Mouse (Mus musculus): ENCODE measurements around the gene Itpk1.
A peak's percentile ranks its signal among the peaks of the same experiment; 100 is the strongest.
"Not testable (repeated sequence)": the region's sequence is repeated elsewhere in the genome, so short reads cannot be mapped to it uniquely, and the experiment has no call there.

Gene Itpk1

DNA sequence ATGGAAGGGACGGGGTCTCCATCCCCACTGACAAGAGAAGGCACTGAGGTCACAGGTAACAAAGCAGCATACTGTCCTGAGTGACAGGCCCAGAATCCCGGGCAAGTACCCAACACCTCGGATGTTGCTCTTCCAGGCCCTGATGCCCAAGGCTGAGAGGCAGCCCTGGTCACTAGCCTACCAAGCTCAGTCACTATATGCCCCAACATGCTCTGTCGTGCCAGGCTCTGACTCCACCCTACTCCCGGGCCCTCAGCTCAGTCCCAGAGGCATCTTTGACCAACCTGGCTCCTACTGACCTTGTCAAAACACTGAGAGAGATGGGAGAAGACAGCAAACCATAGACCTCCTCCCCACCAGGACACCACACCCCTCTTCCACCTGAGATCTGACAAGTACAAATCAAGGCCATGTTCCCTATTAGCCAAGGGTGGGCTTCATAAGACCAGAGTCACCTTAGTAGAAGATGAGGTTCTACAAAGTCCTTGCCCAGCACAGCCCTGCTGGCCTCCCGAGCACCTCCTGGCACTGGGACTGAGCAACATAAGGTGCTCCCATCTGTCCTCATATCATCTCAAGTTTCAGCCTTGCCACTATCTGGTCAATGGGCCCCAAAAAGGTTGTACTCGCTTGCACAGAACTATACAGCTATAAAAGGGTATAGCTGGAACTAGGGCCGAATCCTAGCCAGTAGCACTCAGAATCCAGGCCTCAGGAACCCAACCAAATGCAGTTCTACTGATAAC, 43.7 kb downstream of the Itpk1 start:
- DNase-seq, result peak; percentile 87 to 88

DNA sequence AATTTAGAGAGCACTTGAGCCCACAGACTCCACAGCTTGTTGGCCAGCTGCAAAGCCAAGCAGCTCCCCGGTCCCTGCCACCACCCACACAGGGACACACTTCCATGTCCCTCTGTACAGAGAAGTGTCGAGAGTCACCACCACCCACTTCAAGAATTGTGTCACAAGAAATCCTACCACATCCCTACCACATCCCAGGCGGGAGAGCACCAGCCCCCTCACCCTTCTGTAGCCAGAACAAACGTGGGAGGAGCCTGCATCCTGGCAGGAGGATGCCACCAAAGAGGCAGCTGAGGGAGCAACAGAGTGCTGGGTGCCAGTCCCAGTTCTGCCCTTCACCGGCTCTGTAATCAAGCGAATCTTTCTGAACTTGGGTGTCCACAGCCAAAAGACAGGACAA, 51.7 kb downstream of the Itpk1 start:
- DNase-seq, result no peak

DNA sequence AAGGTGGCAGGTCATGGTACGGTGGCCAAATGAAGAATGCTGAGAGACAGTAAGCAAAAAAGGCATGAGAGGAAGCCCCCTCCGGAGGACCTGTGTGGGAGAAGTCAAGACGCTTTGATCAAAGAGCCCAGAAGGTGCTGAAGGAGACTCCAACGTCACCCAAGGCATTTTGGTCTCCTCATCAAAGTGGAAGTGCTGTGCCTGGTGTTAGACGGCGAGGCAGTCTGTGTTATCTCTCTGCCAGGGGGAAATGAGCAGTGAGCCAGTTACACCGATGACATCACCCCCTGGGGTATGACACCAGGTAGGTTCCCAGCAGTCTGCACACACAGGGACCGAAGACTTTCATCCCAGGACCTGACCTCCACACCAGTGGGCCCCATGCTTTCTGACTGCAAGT, 52.3 kb downstream of the Itpk1 start:
- DNase-seq, result no peak

DNA sequence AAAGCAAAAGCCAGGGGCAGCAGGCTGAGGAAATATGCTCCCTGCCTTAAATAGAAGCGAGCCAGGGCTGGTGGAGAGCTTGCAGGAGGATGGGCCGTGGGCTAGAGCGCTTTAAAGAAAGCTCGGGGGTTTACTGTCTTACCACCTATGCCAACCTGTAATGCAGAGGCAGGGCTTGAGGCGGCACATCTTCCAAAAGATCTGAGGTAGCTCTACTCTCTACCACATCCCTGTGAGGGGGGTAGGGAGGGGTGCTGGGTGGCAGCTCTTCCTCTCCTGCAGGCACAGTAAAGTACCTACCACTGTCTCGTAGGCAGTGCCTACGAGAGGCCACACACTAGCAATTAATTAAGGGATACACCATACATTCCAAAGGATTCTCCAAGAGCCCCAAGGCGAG, 52.9 kb downstream of the Itpk1 start:
- no peak for DNase-seq

DNA sequence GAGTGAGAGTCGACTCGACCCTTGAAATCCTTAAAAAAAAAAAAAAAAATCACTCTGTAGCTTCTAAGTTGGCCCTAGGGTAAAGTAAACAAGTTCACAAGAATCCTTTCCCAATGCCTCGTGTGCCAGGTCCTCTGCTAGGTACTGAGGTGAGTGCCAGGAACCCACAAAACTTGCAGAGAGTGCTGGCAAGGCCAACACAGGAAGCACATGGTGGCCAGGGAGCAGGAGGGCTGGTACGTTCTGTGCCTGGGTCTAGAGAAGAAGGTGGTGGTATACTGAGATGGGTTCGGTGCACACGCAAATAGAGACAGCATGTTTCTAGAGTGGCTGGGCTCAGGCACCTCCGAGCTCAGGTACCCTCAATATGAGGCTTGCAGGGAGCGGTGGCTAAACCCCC, 53.3 kb downstream of the Itpk1 start:
- peak; percentile 59 to 61 for DNase-seq

DNA sequence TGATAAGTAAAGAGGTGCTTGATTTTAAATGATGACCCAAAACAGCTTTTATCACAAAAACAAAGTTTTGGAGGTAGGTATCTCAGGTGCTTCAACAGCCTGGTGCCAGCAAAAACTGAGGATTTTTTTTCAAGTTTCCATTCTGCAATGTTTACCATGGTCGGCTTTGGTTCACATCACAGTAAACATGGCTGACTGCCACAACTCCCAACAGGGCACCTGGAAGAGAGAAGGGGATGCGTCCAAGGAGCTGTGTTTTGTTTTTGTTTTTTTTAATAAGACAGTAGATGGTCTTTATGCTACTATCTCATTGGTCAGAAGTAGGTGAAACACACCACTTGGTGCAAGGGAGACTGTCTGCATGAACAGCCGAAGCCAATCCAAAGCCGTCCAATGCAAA, 54.1 kb downstream of the Itpk1 start:
- peak in 1 of 2 experiments; percentile 65 for DNase-seq

DNA sequence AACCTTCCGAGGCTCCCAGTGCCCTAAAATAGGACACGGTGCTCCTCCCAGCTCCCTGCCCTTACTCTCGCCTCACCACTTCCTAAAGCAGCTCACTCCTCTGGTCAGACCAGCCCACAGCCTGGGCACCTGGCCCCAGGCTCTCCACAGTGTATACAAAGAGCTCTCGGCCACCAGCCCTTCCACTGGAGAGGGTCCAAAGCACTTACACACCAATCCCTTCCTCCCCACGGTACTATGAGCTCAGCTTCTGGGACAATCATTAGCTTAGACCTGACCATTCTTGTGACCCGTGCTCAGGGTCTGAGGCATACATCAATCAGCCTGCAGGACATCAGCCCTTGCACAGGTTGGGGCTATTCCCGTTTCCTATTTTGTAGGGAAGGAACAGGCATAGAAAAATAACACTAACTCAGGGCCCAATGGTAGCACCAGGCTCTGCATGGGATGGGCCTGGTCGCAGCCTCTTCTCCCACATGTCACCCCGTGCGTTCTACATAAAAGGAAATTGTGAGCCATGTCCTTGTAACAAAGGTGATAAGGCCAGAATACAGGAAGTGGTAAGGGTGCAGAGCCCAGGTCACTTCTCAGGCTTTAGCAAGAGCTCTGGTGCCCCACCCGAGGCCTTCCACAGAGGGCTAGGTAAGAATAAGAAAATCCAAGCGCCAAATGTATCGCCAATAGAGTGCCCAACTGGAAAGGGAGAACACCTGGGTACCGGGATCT, 56.7 kb downstream of the Itpk1 start:
- peak in 1 of 2 experiments; percentile 69 for DNase-seq

DNA sequence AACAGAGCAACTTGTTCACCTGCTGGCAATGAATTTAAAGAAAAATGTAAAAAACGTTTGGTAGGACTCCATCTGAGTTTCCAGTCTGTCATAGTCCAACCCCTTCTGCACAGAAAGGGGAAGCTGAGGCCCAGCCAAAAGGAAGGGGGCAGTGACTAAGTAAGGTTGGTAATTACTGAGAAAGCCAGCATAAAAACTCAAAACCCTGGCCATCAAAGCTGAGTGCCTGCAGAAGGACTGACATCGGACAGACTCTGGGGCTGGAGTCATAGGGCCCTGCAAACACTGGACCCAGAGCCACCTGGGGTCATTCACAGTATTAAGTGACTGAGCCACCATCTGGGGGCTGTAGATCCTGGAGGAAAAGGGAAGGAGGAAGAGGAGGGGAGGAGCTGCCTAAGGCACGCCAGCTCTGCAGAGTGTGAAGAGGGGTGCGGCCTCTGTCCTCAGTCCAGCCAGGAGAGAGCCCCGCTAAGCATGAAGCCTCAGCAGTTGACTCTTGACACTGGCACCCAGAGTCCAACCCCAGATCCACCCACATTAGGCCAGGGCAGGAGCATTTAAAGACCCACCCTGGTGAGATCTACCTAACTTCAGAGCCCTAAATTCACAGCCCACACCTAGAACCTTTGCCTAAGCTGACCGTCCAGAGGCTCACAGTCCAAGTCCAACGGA, 58.0 kb downstream of the Itpk1 start:
- DNase-seq, result no peak

DNA sequence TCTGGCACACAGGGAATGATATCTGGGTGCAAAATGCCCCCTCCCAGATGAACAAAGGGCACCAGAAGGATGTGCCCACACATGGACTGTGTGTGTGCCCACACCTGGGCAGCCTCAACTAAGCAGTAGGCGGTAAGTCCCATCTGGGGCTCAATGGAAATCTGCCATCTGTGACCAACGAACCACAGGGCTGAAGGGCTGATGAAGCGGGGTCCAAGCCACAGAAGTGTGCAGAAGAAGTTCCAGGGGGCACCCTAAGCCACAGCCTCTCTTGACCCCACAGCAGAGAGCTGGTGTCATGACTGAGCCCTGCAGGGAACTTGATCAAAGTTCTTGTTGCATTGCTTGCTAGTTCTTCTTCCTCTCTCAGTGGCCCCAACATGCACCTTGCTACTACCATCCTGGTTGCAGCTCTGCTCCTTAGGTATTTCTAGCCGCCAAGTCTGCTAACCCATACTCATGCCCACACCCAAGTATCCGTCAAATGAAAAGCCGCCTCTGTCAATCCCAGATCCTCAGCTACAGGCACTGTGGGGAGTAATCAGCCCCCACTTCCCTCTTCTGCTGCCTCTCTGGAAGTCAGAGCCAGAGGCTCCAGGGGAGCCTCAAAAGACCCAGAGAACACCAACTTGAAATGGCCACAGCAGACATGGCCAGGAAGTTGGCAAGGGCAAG, 58.7 kb downstream of the Itpk1 start:
- no peak for DNase-seq

DNA sequence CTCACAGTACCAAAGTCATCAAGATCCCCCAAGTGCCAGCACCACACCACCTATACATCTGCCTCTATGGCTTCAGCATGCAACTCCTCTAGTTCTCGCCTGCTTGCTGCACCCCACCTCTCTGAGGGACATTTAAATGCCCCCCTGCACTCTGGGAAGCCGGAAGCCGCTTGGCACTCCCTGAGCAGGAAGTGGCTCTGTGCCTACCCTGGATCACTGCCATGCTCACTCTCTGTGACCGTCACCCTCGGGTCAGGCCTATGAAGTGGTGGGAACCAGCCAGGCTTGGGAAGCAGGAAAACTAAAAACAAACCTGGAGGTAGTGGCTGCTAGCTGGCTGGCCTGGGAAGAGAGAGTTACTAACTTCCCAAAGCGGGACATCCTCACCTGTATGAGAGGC, 61.4 kb downstream of the Itpk1 start:
- peak; percentile 42 to 64 for DNase-seq

DNA sequence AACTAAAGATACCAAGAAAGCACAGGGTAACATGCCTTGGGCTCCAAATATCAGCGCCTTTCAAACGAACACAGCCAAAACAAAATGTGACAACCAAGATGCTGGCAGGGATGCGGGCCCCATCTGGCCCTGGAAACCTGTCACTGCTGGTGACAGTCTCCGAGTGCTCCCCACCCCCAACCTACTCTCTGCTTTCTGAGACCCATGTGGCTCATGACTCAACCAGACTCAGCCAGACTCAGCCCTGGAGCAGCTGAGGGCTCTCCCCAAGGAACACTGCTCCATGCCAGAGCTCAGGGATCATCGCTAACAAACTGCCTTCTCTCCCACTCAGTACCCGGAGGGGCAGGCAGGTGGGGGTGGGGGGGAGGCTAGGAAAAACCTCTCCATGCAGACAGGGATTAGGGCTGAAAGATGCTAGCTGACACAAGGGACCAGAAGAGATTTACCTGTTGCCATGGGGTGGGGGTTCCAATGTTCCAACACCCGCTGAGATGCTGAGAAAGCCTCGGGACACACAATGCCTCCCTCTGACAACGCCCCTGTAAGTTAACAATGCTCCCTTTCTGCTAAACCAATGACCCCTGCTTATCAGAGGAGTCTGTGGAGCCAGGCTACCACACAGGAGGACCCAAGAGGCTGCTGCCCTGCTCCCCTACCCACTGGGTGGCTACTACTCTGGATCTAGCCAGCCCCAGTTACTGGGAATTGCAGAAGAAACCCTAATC, 64.1 kb downstream of the Itpk1 start:
- DNase-seq, result peak; percentile 90 to 94

DNA sequence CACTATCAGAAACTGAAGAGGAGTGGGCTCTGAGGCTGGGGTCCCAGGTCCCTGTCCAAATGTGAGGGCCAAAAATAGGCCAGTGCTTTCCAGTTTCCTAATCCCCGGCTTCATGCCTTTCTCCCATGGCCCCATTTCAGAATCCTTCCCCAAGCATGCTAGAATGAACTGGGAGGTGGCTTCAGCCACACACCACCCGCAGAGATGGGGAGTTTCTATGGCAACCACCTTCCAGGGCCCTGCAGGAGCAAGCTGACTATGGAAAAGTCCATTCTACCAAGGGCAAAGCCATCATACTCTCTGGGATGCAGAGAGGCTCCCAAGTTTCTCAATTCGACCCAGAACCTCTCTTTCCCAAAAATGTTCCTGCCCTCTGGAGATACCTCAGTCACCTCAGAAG, 65.9 kb downstream of the Itpk1 start:
- peak; percentile 73 to 82 for DNase-seq

DNA sequence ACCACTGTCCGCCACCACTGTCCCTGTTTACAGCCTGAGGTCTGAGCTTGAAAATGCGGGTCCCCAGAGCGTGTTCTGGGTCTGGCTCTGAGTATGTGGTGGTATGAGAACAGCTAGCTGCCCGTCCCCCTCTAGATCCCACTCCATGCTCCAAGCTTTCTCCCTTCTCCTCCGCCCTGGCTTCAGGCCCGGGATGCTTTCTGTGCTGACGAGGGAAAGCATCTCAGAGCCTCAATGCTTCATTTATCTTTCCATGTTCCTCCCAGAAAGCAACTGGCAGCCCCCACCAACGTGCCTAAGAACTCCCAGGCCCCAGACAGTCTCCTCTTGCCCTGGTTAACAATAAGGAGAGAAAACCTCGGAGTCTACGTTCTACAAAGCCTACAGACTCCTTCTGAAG, 67.5 kb downstream of the Itpk1 start:
- no peak for DNase-seq

DNA sequence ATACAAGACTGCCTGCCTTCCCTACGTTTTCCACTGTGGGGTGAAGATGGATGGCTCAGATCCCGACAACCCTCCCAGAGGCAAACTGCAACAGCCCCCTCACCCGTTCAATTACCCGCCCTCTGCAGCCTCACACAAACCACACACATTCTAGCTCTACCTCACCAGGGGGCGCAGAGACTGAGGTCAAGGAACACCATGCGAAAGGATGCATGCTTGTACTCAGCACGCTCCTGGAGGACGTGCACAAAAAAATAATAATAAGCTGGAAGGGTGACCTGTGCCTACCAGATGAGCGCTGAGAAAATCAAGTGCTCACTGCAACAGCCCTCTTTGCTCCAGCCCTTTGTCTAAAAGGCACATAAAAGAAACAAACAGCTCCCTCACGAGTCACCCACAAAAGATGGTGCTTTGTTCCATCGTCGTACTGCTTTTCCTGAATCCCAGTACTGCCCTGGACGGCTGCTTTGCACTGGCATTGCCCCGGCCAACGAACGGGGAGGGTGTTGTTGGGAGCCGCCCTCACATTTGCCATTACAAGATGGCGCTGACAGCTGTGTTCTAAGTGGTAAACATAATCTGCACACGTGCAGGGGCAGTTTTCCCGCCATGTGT, 70.2 kb downstream of the Itpk1 start:
- no peak for DNase-seq

DNA sequence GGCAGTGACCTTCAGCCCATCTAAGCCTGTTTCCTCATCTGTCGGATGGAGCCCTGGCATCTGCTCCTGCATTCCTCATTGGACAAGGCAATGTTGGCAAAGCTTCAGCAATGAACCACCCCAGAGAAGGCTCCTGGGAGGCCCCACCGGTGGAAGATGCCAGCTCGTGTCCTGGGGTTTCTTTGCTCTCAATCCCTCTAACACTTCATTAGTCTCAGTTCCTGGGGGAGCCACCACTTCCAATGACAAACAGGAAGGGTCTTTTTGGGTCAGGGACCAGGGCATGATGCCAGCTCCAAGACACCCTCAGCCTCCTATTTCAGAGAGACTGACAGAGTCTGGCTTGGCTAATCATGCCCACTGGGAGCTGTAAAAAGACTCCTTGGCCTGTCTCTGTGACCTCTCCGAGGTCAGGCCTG, 71.6 kb downstream of the Itpk1 start:
- peak; percentile 66 to 79 for DNase-seq

DNA sequence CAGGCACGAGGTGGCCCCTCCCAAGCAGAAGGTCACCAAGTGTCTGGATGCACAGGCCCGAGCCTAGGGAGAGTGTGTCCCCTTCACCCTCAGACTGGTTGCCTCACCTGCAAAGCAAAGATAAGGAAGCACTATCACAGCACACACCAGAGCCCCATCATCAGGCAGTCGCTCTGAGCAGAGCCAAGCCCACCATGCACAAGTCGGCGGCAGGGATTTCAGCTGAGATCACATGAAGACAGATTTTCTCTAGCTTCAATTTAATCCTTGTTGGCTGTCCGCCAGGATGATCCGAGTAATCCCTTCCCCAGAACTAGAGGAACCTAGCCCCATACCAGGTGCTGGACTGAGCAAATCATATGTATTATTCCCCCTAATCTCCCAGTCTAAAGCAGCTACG, 73.0 kb downstream of the Itpk1 start:
- DNase-seq, result peak in 1 of 2 experiments; percentile 53

DNA sequence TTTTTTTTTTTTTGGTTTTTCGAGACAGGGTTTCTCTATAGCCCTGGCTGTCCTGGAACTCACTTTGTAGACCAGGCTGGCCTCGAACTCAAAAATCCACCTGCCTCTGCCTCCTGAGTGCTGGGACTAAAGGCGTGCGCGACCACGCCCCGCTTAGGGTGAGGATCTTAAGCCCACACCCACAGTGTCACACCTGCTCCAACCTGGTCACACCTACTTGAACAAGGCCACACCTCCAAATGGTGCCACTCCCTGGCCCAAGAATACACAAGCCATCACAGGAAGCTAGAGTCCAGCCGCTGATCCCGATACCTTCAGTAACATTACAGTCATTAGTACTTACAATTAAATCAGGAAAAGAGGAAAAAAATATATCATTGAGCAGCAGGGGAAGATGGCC, 74.3 kb downstream of the Itpk1 start:
- not testable (repeated sequence) for DNase-seq

DNA sequence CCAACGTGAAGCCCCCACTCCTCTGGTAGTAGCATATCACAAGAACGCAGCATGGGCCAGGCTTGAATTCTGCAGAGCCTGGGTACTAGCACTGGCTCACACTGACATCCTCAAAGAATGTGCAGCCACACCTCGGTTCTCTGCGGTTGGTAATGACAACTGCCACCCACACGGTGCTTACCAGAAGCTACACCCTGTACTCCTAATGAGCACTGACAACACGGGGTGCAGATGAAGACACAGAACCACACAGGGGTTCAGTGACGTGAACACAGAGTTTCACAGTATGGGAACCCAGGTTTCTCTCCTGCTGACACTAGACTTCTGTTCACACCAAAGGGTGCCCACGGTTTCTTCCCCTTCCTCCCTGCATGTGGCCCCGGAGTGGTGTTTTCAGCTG, 76.5 kb downstream of the Itpk1 start:
- no peak for DNase-seq

DNA sequence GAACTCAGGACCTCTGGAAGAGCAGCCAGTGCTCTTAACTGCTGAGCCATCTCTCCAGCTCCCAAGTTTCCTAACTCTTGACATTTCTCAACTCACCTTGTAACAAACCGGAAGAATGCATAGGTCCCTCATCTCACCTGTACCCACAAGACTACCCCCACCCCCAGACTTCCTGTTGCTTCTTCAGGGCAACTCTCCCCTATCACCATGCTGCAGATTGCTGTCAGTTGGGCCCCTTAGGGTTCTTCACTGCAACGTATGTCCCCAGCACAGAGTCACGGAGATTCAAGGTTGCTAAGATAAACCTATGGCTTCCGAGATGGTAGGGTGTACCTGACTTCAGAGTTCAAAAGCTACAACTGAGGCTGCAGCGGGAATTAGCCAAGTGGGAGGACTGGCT, 77.2 kb downstream of the Itpk1 start:
- no peak for DNase-seq

DNA sequence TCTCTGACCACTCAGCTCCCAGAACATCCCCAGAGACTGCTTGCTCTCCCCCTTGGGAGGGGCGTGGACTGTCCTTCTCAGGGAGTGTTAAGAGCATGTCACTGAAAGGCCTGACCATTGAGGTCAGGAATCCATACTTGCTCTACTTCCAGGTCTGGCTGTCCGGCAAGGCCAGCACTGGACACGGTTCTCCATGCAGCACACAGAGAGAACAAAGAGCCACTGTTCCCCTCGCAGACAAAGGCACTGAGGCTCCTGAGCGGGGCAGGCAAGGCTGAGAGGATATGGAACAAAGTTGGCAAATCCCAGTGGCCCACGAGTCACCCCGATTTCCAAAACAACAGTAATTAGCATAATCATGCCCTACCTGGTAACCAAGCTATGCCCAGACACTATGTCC, 77.9 kb downstream of the Itpk1 start:
- no peak for DNase-seq

DNA sequence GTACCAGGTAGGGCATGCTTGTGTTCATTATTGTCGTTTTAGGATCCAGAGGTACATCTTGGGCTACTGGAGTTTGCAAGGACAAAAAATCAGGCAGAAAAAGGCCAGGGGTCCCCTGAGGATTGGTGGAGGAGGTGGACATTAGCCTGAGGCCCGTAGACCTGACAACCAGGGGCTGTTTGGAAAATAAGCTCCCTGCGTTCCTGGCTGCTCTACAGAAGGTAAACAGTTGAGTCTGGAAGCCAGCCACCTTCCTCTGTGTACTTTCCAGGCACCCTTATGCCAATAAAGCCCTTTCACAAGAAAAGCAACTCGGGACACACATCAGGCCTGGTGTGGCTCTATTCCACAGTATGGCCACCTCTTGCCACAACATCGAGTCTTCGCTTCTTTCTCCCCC, 79.0 kb downstream of the Itpk1 start:
- no peak for DNase-seq

DNA sequence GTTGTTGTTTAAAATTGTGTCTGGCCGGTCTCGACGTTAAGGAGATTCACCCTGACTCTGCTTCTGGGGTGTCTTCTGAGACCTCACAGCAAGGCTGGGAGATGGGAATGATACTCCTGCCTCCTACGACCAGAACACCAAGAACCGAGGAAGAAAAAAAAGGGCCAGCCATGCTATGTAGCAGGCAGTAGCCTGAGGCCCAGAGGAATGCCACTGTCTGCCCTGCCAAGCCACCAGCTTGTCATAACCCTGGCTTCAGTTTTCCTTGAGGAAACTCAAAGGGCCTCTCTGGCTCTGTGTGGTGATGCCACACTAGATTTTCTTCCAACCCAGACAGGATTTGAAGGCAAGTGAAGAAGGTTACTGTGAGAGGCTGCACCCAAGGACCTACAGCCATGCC, 79.6 kb downstream of the Itpk1 start:
- DNase-seq, result no peak

Measured in cerebellum, postnatal 25 days (tissue).